In genomic region chr4:129024775-129025174, GRCm38 (mm10) we compare ENCODE assay signal across 8 mouse cellular contexts. TPM values are rescaled to one million over a fixed set of nuclear protein-coding genes. Genes with fewer than 3 reads are reported as not detected.
A peak's percentile ranks its signal among the peaks of the same experiment; 100 is the strongest.
DNase-seq lines count a peak whose midpoint lies in the region; ATAC-seq and TF ChIP-seq lines count a peak whose summit lies in the region.

No protein-coding gene starts in this region.

- H3K4me2 ChIP-seq in midbrain, postnatal 0 days (ENCODE audit: low read depth, low read length, poor library complexity, severe bottlenecking), result no peak overlapping the region
- no peak overlapping the region for H3K4me2 ChIP-seq in midbrain, embryonic 11.5 days
- H3K4me2 ChIP-seq in embryonic facial prominence, embryonic 13.5 days, result no peak overlapping the region
- H3K4me2 ChIP-seq in intestine, embryonic 16.5 days (ENCODE audit: low read depth, low read length), result no peak overlapping the region

- peak; percentile 70 for DNase-seq in midbrain, postnatal 0 days (ENCODE audit: low spot score)
- DNase-seq in midbrain, embryonic 11.5 days (ENCODE audit: low spot score, missing footprints), result no peak
- DNase-seq in lung, adult 18-20 months, result peak; percentile 70 to 78
- DNase-seq in yolk sac, embryonic 10.5 days (ENCODE audit: low spot score), result peak; percentile 74
- DNase-seq in urinary bladder, adult 2 months (ENCODE audit: low spot score), result no peak
- no peak for DNase-seq in left cerebral cortex, adult 18-20 months (ENCODE audit: low spot score in 2 of 2)

- TF ChIP-seq CTCF in midbrain, postnatal 0 days (IDR thresholded peaks at IDR 0.05), result no peak

- H3K4me1 ChIP-seq in midbrain, postnatal 0 days (ENCODE audit: insufficient read depth, low read length), result no peaks in the 10 kb centered on the region
- no peaks in the 10 kb centered on the region for H3K4me1 ChIP-seq in midbrain, embryonic 11.5 days (ENCODE audit: control insufficient read depth, insufficient read depth, low read length)
- peaks cover 10% of the 10 kb centered on the region; the same call in 1 of the 2 replicates for H3K4me1 ChIP-seq in embryonic facial prominence, embryonic 13.5 days
- H3K4me1 ChIP-seq in intestine, embryonic 16.5 days (ENCODE audit: control insufficient read depth, insufficient read depth, low read length), result peaks cover 9% of the 10 kb centered on the region

- no peaks in the 10 kb centered on the region for H3K9me3 ChIP-seq in midbrain, postnatal 0 days (ENCODE audit: low read length)
- no peaks in the 10 kb centered on the region for H3K9me3 ChIP-seq in midbrain, embryonic 11.5 days (ENCODE audit: control insufficient read depth, low read length)
- H3K9me3 ChIP-seq in embryonic facial prominence, embryonic 13.5 days, result no peaks in the 10 kb centered on the region
- H3K9me3 ChIP-seq in intestine, embryonic 16.5 days (ENCODE audit: control insufficient read depth, low read length), result no peaks in the 10 kb centered on the region

- no peaks in the 10 kb centered on the region for H3K36me3 ChIP-seq in midbrain, postnatal 0 days (ENCODE audit: insufficient read depth, low read length)
- no peaks in the 10 kb centered on the region for H3K36me3 ChIP-seq in midbrain, embryonic 11.5 days (ENCODE audit: control insufficient read depth, insufficient read depth, low read length)
- no peaks in the 10 kb centered on the region for H3K36me3 ChIP-seq in embryonic facial prominence, embryonic 13.5 days
- H3K36me3 ChIP-seq in intestine, embryonic 16.5 days (ENCODE audit: control insufficient read depth, insufficient read depth, low read length), result no peaks in the 10 kb centered on the region

- H3K4me3 ChIP-seq in midbrain, postnatal 0 days (ENCODE audit: low read depth, low read length), result no peak overlapping the region
- H3K4me3 ChIP-seq in midbrain, embryonic 11.5 days (ENCODE audit: low read depth, low read length), result no peak overlapping the region
- no peak overlapping the region for H3K4me3 ChIP-seq in embryonic facial prominence, embryonic 13.5 days
- no peak overlapping the region for H3K4me3 ChIP-seq in intestine, embryonic 16.5 days (ENCODE audit: low read length)

- ATAC-seq in midbrain, postnatal 0 days (ENCODE audit: low FRiP score), result no peak
- ATAC-seq in midbrain, embryonic 11.5 days (ENCODE audit: low FRiP score), result no peak
- ATAC-seq in embryonic facial prominence, embryonic 13.5 days (ENCODE audit: insufficient number of reproducible peaks, insufficient read depth, low FRiP score, low TSS enrichment, low read depth), result no peak
- peak; percentile 95 for ATAC-seq in intestine, embryonic 16.5 days

- no peaks in the 10 kb centered on the region for H3K27me3 ChIP-seq in midbrain, postnatal 0 days (ENCODE audit: insufficient read depth, low read length)
- no peaks in the 10 kb centered on the region for H3K27me3 ChIP-seq in midbrain, embryonic 11.5 days (ENCODE audit: control insufficient read depth, insufficient read depth, low read length)
- H3K27me3 ChIP-seq in embryonic facial prominence, embryonic 13.5 days, result no peaks in the 10 kb centered on the region
- no peaks in the 10 kb centered on the region for H3K27me3 ChIP-seq in intestine, embryonic 16.5 days (replicated peaks; ENCODE audit: control insufficient read depth, insufficient read depth, low read length)

- H3K27ac ChIP-seq in midbrain, postnatal 0 days (ENCODE audit: low read depth, low read length), result no peak overlapping the region
- H3K27ac ChIP-seq in midbrain, embryonic 11.5 days (ENCODE audit: low read depth, low read length), result no peak overlapping the region
- 0 out of 2 replicates have a peak overlapping the region, but pooled peaks have one; percentile 14 for H3K27ac ChIP-seq in embryonic facial prominence, embryonic 13.5 days
- H3K27ac ChIP-seq in intestine, embryonic 16.5 days (ENCODE audit: low read length), result peak overlapping the region; percentile 75

- 66% methylated on average over 6 of the region's 6 CpGs for WGBS in midbrain, postnatal 0 days
- 82% methylated on average over 6 of the region's 6 CpGs for WGBS in midbrain, embryonic 11.5 days
- WGBS in embryonic facial prominence, embryonic 13.5 days, result 66% methylated on average over 6 of the region's 6 CpGs
- WGBS in intestine, embryonic 16.5 days, result 25% methylated on average over 6 of the region's 6 CpGs

- H3K9ac ChIP-seq in midbrain, postnatal 0 days (replicated peaks; ENCODE audit: low read length, poor library complexity, severe bottlenecking), result no peak overlapping the region
- no peak overlapping the region for H3K9ac ChIP-seq in midbrain, embryonic 11.5 days (ENCODE audit: low read length)
- H3K9ac ChIP-seq in embryonic facial prominence, embryonic 13.5 days, result 0 out of 2 replicates have a peak overlapping the region, but pooled peaks have one; percentile 2
- H3K9ac ChIP-seq in intestine, embryonic 16.5 days (ENCODE audit: low read depth, low read length), result no peak overlapping the region

RNA-seq across cellular contexts. Expression of gene Ak2, which starts 33.0 kb away (rescaled TPM):
- 28.8 and 31.0 TPM in 2 replicates for total RNA-seq in midbrain, postnatal 0 days (2014; rRNA removed)
- 66.0 and 67.1 TPM in 2 replicates for polyA plus RNA-seq in midbrain, postnatal 0 days (2015; fragmentation: Nextera tagmentation; extraction: Ambion mirVana)
- polyA plus RNA-seq in midbrain, embryonic 11.5 days (2014; fragmentation: Nextera tagmentation; extraction: Ambion mirVana), result 131 and 141 TPM in 2 replicates
- 180 and 194 TPM in 2 replicates for polyA plus RNA-seq in embryonic facial prominence, embryonic 13.5 days (2015; fragmentation: Nextera tagmentation; extraction: Ambion mirVana)
- polyA plus RNA-seq in intestine, embryonic 16.5 days (2015; fragmentation: Nextera tagmentation; extraction: Ambion mirVana), result 343 and 356 TPM in 2 replicates
- polyA plus RNA-seq in urinary bladder, adult 2 months (2012; rRNA removed), result 59.2 and 75.5 TPM in 2 replicates
- 10 to 100 TPM; 24.3 to 27.2 TPM for total RNA-seq in left cerebral cortex, adult 18-20 months (2021)

RNA-seq across cellular contexts. Expression of gene Rnf19b, which starts 33.3 kb away (rescaled TPM):
- total RNA-seq in midbrain, postnatal 0 days (2014; rRNA removed), result 138 and 160 TPM in 2 replicates
- 34.8 and 40.2 TPM in 2 replicates for polyA plus RNA-seq in midbrain, postnatal 0 days (2015; fragmentation: Nextera tagmentation; extraction: Ambion mirVana)
- polyA plus RNA-seq in midbrain, embryonic 11.5 days (2014; fragmentation: Nextera tagmentation; extraction: Ambion mirVana), result 8.7 and 9.3 TPM in 2 replicates
- 9.1 and 9.5 TPM in 2 replicates for polyA plus RNA-seq in embryonic facial prominence, embryonic 13.5 days (2015; fragmentation: Nextera tagmentation; extraction: Ambion mirVana)
- polyA plus RNA-seq in intestine, embryonic 16.5 days (2015; fragmentation: Nextera tagmentation; extraction: Ambion mirVana), result 5.6 and 7.0 TPM in 2 replicates
- 25.9 and 28.9 TPM in 2 replicates for polyA plus RNA-seq in urinary bladder, adult 2 months (2012; rRNA removed)
- total RNA-seq in left cerebral cortex, adult 18-20 months (2021), result 10 to 100 TPM; 54.7 to 59.3 TPM

Comparison
In these comparisons a context has a peak if more than half of its experiments do, and no peak if none do; other contexts are left out.
1. DNase-seq: peak in midbrain, postnatal 0 days (single experiment), lung, adult 18-20 months (2 of 2) and yolk sac, embryonic 10.5 days (single experiment); none in midbrain, embryonic 11.5 days (single experiment), urinary bladder, adult 2 months (single experiment) and left cerebral cortex, adult 18-20 months (0 of 2).
2. H3K27ac ChIP-seq: peak in embryonic facial prominence, embryonic 13.5 days (single experiment) and intestine, embryonic 16.5 days (single experiment); none in midbrain, postnatal 0 days (single experiment) and midbrain, embryonic 11.5 days (single experiment).